Mouse (Mus musculus): ENCODE measurements around the gene Otulin. TPM values are rescaled to one million over a fixed set of nuclear protein-coding genes. Genes with fewer than 3 reads are reported as not detected.
A peak's percentile ranks its signal among the peaks of the same experiment; 100 is the strongest.

Gene Otulin
- total RNA-seq, 2 experiments from 2014 or later = 25.9 to 26.4 TPM

DNA sequence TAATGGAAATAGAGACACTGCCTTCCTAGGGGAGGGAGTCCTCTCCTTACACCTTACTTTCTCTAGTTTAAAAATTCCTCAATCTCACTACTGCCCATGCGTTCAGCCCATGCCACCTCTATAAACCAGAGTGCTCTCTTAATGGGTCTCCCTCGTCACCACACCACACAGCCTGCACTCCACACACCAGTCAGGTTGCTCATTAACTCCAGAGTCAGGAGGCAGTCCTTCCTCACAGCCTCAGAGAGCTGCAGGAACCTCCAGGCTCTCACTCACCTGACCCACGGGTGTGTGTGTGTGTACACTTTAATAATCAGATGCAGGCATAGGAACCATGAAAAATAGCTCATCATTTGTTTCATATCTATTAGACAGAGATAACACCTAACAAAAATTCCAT lies 10.8 kb downstream of the Otulin start:
- DNase-seq = peak in 1 of 2 experiments; percentile 2
- intact Hi-C loops (cut with DNase I) = no loop called here

DNA sequence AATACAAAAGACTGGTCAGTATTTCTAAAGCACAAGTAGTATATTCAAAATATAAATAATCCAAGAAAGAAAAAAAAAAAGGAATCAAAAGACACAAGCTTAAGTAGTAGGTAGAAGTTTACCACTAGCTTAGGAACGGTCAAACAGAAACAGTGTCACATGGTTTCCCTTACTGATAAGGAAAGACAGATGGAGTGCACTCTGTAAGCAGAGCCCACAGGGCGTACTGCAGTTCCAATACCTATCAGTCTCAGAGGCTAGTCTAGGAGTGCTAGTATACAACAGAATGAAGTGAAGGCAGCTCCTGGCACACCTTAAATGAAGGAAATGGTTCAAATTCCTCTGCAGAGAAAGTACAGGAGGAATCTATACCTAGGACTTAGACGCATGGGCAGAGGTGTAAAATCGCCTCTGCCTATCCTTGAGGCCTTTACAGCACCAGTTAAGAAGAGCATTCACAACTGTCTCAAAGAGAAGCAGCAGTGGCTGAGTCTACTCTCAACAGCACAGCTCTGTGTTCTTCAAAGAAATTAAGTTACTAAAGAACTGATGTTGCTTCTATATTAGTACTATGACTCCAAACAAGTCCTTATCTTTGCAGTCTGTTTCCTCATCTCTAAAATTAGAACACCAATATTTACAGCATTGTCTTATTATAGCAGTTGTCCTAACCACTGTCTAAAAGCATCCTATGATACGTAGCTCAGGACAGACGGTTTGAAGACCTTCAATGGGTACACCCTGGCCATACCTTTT lies 11.5 kb downstream of the Otulin start:
- DNase-seq = peak in 1 of 2 experiments; percentile 0
- intact Hi-C loops (cut with DNase I) = no loop called here

DNA sequence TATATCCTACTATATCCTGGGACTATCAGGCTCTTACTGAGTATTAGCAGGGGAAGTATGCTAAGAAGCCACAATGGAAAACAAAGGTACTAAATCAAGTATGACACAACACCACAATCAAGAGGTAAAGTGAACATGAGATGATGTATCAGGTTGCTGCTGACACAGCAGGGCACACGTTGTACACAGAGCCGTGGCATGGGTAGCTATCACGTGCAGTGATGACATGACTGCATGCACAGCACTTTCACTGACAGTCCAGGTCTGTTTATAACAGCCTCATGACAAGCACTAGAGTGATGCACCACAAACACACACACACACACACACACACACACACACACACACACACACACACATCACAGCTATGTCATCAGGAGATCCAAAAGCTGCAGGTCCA lies 13.3 kb downstream of the Otulin start:
- DNase-seq = no peak
- intact Hi-C loops (cut with DNase I) = no loop called here

DNA sequence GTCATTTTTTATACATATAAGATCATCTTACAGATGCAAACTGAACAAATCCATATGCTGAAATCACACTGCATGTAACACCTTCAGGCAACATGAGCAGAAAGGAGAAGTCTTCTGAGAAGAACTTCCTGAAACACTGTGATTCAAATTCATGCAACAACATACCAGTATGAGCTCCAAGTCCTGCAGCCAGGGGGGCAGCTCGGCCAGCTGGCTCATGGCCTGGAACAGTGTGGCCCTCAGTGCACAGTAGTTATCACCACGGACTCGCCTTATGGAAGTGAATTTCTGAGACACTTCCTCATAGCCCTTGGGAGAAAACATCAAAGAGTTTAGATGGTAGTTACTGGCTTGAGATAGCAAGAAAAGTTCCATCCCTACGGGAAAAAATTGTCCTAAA lies 14.3 kb downstream of the Otulin start:
- intact Hi-C loops (cut with DNase I) = no loop called here
- peak; percentile 77 to 78 for DNase-seq

DNA sequence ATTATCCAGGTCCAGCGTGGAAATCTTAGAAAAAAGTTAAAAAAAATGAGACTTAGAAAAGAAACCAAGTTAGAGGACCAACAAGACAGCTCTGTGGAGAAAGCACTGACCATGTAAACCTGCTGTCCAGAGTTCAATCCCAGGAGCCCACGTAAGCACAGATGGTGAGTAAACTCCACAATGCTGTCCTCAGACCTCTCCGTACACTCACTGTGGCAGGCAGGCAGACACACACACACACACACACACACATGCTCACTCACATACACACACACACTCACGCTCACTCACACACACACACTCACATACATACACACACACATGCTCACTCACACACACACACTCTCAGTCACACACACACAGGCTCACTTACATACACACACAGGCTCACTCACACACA lies 17.2 kb downstream of the Otulin start:
- intact Hi-C loops (cut with DNase I) = loop anchor here (2.0 kb wide), 2 partner anchors 28 to 286 kb away; no protein-coding TSS in a partner anchor
- DNase-seq = no peak

DNA sequence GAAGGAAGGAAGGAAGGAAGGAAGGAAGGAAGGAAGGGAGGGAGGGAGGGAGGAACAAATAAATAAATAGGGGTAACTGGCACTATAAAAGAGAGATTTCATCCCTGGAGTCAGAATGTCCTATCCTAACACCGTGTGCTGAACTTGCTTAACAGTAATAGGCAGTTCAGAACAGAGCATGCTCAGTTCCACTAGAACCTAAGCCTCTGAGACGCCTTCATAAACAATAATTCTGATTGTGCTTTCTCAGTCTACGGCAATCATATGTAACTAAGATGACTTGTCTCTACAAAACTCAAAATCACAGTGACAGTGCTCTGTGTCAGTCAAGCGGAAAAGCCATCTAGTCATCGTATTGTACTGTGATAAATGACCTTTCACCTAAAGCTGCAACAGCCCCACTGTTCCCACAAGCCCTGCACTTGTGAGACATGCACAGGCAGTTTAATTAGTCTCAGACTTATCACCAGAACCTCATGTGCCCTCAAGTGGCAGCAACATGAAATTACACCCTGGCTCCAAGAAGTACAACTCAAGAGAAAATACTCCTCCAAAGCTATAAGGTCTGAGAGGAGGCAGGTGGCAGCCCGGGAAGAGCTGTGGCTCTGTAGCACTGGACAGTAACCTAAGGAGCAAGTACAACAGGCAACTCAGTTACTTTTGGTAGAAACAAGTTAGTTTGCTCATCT lies 17.8 kb downstream of the Otulin start:
- intact Hi-C loops (cut with DNase I) = loop anchor here (2.0 kb wide), 2 partner anchors 28 to 286 kb away; no protein-coding TSS in a partner anchor

DNA sequence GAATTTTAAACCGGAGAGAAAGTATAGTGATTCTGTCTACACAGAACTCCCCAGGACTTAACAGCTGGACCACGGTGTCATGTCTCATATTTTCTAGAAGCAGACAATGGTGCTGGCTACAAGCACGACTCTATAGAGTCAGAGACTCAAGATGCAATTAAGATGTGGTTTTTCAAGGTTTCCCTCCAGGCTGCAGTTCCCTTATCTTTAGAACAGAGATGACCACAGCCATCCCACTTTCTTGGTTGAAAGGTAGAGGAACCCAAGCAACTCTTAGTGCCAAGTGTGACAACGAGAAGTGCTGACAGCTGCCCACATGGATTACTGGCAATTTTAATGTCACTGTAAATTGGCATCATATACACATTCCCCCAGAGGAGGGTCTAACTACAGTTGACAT lies 20.9 kb downstream of the Otulin start:
- intact Hi-C loops (cut with DNase I) = no loop called here
- DNase-seq = no peak

More for the DNA sequence above, 17.8 kb downstream of the Otulin start:
- peak; percentile 53 to 70 for DNase-seq

DNA sequence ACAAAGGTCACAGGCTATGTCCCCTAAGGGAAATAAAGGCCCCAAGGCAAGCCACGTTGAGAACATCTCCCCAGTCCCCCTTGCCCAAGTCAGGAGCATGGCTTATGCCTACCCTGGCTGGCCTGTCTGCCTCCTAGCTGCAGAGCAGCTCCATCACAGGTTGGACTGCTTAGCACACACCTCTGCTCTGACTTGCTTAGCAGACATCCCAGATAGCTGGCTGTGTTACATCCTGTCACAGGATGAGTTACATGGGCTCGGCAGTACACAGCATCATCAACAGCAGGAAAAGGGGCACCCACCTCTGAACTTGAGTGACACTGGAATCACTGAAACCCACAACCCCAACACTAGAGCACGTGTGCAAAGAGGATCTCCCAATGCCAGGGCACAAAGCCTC lies 25.2 kb downstream of the Otulin start:
- DNase-seq = no peak
- intact Hi-C loops (cut with DNase I) = no loop called here

DNA sequence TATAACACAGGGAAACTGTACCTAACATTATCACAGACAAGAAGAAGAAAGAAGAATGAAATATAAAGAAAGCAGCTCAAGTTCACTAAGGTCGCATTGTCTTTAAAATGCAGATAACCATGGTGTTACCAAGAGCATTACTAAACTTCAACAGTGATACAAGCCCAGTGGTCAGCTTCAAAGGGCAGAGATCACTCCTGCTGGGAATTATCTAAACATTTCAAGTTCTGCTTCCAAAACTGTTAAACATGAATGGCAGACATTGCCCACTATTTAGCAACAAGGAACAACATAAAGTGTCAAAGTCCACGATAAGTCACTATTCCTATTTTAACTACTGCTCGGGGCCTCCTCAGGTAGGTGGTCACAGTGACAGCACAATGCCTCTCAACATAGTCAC lies 25.9 kb downstream of the Otulin start:
- DNase-seq = no peak

DNA sequence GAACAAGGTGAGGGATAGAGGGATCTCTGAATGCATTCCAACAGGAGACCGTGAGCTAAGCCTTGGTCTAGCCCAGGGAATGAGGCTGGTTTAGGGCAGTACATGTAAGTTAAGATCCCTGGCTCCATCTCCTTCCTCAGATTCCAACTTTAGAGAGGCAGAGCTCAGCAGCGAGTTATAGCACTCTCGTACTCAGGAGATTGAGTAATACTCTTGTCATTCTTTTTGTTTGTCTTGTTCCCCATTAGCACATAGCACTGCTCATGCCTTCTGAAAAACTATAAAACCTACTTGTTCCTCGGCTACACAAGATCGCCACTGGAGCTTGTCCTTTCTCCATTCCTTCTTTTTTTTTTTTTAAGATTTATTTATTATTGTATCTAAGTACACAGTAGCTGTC lies 30.0 kb downstream of the Otulin start:
- intact Hi-C loops (cut with DNase I) = no loop called here

More for the DNA sequence above, 25.9 kb downstream of the Otulin start:
- intact Hi-C loops (cut with DNase I) = no loop called here

DNA sequence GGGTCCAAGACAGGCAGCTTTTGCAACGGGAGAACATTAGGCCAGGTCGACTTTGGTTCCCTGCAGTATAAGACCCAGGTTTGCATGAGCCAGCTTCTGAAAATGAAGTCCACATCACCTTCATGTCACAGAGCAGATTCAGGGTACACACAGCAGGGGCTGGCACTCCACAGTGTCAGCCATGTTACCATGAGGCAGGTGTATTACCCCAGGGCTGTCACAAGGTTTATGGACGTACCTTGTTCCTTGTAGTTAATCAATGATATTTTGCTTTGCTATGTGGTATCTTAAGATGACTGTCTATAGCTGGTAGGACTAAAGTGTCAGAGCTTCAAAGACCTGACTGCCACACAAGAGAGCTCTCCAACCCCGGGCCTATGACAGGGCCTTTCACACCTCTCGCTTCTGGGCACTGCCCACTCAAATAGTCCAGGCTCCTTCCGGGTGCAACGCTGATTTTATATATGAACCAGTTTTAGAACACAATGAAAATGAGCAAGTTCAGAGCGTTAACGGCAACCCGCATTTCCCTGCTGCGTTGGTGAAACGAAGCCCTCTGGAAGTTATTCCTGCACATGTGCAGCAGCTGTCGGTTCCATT lies 31.6 kb downstream of the Otulin start:
- DNase-seq = no peak
- intact Hi-C loops (cut with DNase I) = no loop called here

More for the DNA sequence above, 30.0 kb downstream of the Otulin start:
- DNase-seq = no peak

DNA sequence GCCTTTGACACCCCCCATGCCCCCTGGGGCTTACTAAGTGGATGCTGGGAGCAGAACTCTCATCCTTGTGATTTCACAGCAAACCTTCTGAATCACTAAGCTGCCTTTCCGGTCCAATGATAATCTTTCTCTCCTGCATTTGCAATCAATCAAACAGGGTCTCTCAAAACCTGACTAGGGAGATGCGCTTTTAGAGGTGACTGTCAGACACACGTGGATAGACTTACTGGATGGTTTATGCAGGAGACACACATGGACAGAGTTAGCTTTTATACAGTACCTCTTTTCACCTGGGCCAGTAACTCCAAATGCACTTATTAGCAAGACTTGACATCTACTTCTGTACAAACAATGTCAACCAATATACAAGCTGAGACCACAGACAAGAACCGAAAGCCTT lies 33.0 kb downstream of the Otulin start:
- DNase-seq = no peak
- intact Hi-C loops (cut with DNase I) = no loop called here

DNA sequence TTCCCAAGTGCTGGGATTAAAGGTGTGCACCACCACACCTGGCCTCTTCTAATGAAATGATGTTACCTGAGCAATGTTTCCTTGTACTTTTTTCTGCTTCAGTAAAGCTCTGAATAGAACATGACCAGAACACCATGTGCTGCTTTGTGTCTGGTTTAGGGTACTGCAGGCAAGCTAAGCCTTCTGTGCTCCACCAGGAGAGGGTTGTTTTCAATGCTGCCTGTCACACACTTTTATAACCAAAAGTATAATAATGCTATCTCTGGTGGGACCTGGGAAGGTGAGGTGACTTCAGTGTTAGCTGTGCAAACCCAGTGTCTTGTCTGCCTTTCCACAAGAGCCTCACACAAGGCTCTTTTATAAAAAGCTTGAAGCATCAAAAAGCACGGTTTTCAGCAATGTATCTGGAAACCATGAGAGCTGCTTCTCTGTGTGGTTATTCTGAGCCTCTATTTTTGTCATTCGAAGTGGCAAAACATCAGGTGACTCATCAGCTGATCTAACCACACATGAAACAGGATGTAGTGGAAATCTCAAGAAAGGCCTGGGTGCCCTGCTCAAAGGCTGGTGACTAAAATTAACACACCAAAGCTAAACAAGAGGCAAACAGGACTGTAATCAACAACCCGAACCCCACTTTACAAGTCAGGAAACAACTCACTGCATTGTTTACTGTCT lies 33.9 kb downstream of the Otulin start:
- intact Hi-C loops (cut with DNase I) = no loop called here
- DNase-seq = no peak

DNA sequence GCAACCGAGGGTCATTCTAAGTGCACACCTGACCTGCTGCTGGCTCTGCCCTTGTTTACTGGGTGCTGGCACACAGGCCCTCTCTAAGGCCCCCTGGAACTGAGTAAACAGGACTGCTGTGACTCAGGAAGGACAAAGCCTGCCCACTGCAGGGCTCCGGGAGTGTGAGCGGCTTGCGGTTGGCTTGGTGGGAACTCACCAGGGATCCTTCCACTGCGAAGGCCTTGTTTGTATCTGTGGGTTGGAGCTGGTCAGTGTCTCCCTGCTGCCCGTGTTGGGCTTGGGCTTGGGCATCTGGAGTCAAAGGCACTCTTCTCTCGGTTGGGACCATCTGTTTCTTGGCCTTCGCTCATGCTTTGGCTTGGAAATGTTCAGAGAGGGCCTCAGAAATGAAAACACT lies 34.9 kb downstream of the Otulin start:
- intact Hi-C loops (cut with DNase I) = no loop called here
- DNase-seq = no peak

DNA sequence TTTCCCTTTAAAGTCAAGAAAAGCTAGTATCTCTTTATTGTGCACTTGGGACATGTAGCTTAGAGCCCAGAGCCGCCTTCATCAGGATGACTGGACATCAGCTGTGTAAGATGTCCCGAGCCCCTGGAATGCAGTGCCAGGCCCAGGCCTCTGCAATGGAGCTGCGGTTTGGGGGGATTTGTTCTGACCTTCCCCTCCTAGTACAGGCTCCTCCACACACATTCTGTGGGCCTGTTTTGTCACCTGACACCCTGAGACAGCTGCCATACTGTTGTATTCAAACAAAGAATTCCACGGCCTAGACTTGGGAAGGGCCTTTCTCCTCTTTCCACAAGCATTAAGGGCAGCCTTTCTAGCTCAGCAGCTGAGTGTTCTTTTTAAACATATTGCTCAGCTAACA lies 35.5 kb downstream of the Otulin start:
- intact Hi-C loops (cut with DNase I) = no loop called here
- DNase-seq = no peak

DNA sequence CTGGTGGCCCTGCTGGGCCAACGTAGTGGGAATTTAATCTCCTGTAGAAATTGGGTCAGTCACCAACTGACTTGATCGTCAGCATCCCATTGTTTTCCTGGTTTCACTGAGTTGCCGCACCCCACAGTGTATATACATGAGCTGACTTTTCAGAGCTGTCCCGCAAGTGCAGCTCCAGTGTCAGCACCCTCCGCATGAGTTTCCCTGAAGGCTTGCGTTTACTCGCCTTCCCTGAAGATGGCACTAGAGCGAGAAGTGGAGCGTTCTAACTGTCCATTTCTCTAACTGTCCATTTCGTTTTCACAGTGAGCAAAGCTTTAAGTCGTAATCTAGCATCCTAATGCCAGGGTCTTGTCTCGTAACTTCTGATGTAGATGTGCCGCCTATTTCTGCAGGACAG lies 36.8 kb downstream of the Otulin start:
- peak in 1 of 2 experiments; percentile 46 for DNase-seq
- intact Hi-C loops (cut with DNase I) = no loop called here

DNA sequence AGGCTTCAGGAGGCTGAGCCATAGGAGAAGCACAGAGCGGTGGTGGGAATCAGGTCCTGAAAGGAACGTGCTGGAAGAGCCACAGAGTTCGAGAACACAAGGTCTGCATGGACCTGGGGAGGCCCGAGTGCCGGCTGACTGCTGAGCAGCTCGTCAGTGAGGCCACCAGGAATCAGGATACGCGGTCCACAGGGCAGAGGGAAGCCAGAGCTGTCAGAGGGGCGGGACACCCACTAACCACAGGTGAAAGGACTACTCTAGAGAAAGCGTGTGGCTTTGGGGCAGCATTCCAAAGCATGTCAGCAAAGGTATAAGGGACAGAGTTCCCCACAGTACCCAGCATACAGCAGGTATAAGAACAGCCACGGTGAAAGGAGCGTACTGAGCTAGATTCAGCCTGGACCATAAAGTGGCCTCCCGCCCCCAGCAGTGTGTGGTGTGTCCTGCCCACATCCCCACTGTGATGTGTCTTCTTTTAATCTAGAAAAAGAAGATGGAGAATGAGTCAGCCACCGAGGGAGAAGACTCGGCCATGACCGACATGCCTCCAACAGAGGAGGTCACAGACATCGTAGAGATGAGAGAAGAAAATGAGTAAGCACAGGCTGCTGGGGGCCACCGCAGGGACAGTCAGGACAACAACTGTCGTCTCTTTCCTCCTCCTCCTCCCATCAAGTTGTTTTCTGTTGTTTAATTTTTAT lies 37.7 kb downstream of the Otulin start:
- DNase-seq = no peak
- intact Hi-C loops (cut with DNase I) = no loop called here

DNA sequence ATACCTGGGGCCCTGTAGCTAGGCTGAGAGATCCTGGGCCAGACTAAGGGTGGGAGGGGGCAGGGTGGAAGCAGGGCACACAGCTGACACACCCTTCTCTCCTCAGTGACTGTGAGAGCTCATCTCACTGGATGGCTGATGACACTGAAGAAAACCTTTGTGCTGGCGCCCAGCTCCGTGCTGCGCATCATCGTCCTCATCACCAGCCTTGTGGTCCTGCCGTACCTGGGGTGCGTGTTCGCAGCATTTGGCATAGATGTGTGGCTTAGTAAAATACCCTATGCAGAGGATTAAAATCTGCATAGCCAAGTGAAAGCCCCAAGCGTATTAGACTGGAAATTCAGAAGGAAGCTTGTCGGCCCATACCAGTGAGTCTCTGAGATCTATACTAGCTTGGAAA lies 39.7 kb downstream of the Otulin start:
- DNase-seq = no peak
- intact Hi-C loops (cut with DNase I) = no loop called here

DNA sequence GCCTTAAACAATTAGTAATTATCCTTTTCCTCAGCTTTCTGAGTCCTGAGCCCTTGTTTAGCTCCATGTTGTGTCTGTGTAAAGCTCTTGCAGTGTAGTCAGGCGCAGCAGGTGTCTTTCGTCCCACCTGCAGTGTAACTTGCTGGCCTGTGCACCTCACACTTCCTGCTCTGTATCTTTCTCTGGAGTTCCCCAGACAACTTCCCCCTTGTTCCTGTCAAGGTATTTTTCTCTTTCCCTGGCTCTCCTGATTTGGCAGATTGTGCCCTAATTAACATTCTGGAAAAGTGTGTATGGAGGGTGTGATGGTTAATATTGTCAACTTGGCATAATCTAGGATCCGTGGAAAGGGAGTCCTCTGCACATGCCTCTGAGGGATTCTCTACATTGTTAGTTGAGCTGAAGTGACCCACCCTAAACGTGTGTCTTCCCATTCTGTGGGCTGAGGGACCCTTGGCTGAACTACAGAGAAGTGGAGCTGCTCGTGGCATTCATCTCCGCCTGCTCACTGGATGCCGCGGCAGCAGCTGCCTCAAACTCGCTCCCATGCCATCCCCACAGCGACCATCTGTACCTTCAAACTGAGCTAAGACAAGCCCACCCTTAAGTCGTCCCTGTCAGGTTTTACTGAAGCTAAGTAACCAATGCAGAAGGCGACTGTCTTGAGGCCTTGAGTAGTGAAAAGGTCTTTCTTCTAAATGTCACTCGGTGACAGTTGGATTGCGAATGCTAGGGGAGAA lies 42.2 kb downstream of the Otulin start:
- no peak for DNase-seq
- intact Hi-C loops (cut with DNase I) = no loop called here

DNA sequence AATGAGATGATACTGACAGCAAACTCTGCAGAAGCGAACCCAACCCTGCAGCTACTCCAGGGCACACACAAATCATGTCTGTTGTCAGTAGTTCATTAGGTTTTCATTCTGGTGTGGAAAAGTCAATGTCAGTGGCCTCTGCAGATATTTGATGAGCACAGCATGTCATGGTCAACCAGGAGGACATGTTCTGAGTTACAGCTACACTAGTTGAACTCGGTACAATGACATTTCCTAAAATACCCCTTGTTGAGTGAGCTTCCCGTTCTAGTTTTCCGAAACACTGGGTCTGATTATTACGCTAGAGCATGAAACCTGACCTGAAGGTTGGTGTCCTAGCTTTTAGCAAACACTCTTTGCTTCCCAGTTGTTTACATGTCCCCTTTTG lies 44.4 kb downstream of the Otulin start:
- intact Hi-C loops (cut with DNase I) = no loop called here
- no peak for DNase-seq

All from heart, postnatal 14 days (tissue).